Mouse (Mus musculus): ENCODE results near the gene Sbpl. TPM values are rescaled to one million over a fixed set of nuclear protein-coding genes. Genes with fewer than 3 reads are reported as not detected.

Gene Sbpl
- polyA plus RNA-seq, 1 experiment from 2014 or later, result not detected

GRCm38 (mm10) chr17:23992789-23993553, 37.9 kb upstream of the Sbpl start:
- Histone ChIP-seq H3K27me3 (ENCODE audit: control insufficient read depth, insufficient read depth, low read length) (no peaks in the 10 kb centered on the region), H3K9me3 (replicated peaks; ENCODE audit: control insufficient read depth, low read length) (no peaks in the 10 kb centered on the region), H3K27ac (ENCODE audit: low read length) (no peak overlapping the region), H3K36me3 (ENCODE audit: control insufficient read depth, insufficient read depth, low read length) (no peaks in the 10 kb centered on the region), H3K9ac (ENCODE audit: low read length) (peak overlapping the region; percentile 44; the same call in 1 of the 2 replicates), H3K4me1 (ENCODE audit: control insufficient read depth, insufficient read depth, low read length) (peaks cover 11% of the 10 kb centered on the region; the same call in 1 of the 2 replicates), H3K4me2 (ENCODE audit: low read depth, low read length) (peak overlapping the region; percentile 57), H3K4me3 (replicated peaks; ENCODE audit: low read length) (peak overlapping the region; percentile 34)
- peak; percentile 56 for ATAC-seq (ENCODE audit: insufficient read depth, low FRiP score)
- 61% methylated on average over 9 of the region's 9 CpGs for WGBS

GRCm38 (mm10) chr17:23989802-23990201, 34.7 kb upstream of the Sbpl start:
- H3K4me2 ChIP-seq (ENCODE audit: low read depth, low read length), result no peak overlapping the region
- WGBS, result 41% methylated on average over 2 of the region's 2 CpGs
- peaks cover 11% of the 10 kb centered on the region; the same call in 1 of the 2 replicates for H3K4me1 ChIP-seq (ENCODE audit: control insufficient read depth, insufficient read depth, low read length)
- H3K27ac ChIP-seq (ENCODE audit: low read length), result no peak overlapping the region
- no peak overlapping the region for H3K9ac ChIP-seq (ENCODE audit: low read length)
- no peaks in the 10 kb centered on the region for H3K9me3 ChIP-seq (replicated peaks; ENCODE audit: control insufficient read depth, low read length)
- H3K4me3 ChIP-seq (replicated peaks; ENCODE audit: low read length), result no peak overlapping the region
- H3K36me3 ChIP-seq (ENCODE audit: control insufficient read depth, insufficient read depth, low read length), result no peaks in the 10 kb centered on the region
- no peaks in the 10 kb centered on the region for H3K27me3 ChIP-seq (ENCODE audit: control insufficient read depth, insufficient read depth, low read length)
- no peak for ATAC-seq (ENCODE audit: insufficient read depth, low FRiP score)

GRCm38 (mm10) chr17:23984989-23985388, 29.9 kb upstream of the Sbpl start:
- no peaks in the 10 kb centered on the region for H3K27me3 ChIP-seq (ENCODE audit: control insufficient read depth, insufficient read depth, low read length)
- H3K9me3 ChIP-seq (replicated peaks; ENCODE audit: control insufficient read depth, low read length), result no peaks in the 10 kb centered on the region
- no peaks in the 10 kb centered on the region for H3K4me1 ChIP-seq (ENCODE audit: control insufficient read depth, insufficient read depth, low read length)
- no peak overlapping the region for H3K9ac ChIP-seq (ENCODE audit: low read length)
- no peak overlapping the region for H3K4me3 ChIP-seq (replicated peaks; ENCODE audit: low read length)
- no peak overlapping the region for H3K4me2 ChIP-seq (ENCODE audit: low read depth, low read length)
- no peak overlapping the region for H3K27ac ChIP-seq (ENCODE audit: low read length)
- H3K36me3 ChIP-seq (ENCODE audit: control insufficient read depth, insufficient read depth, low read length), result no peaks in the 10 kb centered on the region
- WGBS, result 71% methylated on average over 1 of the region's 1 CpGs
- ATAC-seq (ENCODE audit: insufficient read depth, low FRiP score), result no peak

GRCm38 (mm10) chr17:23982912-23983311, 27.8 kb upstream of the Sbpl start:
- H3K9me3 ChIP-seq (replicated peaks; ENCODE audit: control insufficient read depth, low read length), result no peaks in the 10 kb centered on the region
- ATAC-seq (ENCODE audit: insufficient read depth, low FRiP score), result no peak
- H3K36me3 ChIP-seq (ENCODE audit: control insufficient read depth, insufficient read depth, low read length), result no peaks in the 10 kb centered on the region
- no peak overlapping the region for H3K4me3 ChIP-seq (replicated peaks; ENCODE audit: low read length)
- WGBS, result 52% methylated on average over 4 of the region's 4 CpGs
- no peaks in the 10 kb centered on the region for H3K27me3 ChIP-seq (ENCODE audit: control insufficient read depth, insufficient read depth, low read length)
- H3K4me2 ChIP-seq (ENCODE audit: low read depth, low read length), result no peak overlapping the region
- no peak overlapping the region for H3K27ac ChIP-seq (ENCODE audit: low read length)
- H3K4me1 ChIP-seq (ENCODE audit: control insufficient read depth, insufficient read depth, low read length), result 0 out of 2 replicates have a peak, but pooled peaks cover 5% of the 10 kb centered on the region
- H3K9ac ChIP-seq (ENCODE audit: low read length), result no peak overlapping the region

- ATAC-seq (ENCODE audit: insufficient read depth, low FRiP score), result no peak
- Histone ChIP-seq H3K4me3 (replicated peaks; ENCODE audit: low read length) (no peak within 1 kb of the TSS), H3K4me2 (ENCODE audit: low read depth, low read length) (no peak within 1 kb of the TSS), H3K9me3 (replicated peaks; ENCODE audit: control insufficient read depth, low read length) (no peaks in the 10 kb centered on the region), H3K27me3 (ENCODE audit: control insufficient read depth, insufficient read depth, low read length) (no peaks in the 10 kb centered on the region), H3K9ac (ENCODE audit: low read length) (0 out of 2 replicates have a peak within 1 kb of the TSS, but pooled peaks have one; percentile 12), H3K4me1 (ENCODE audit: control insufficient read depth, insufficient read depth, low read length) (0 out of 2 replicates have a peak, but pooled peaks cover 5% of the 10 kb centered on the region), H3K36me3 (ENCODE audit: control insufficient read depth, insufficient read depth, low read length) (no peaks in the 10 kb centered on the region), H3K27ac (ENCODE audit: low read length) (no peak within 1 kb of the TSS)
- 55% methylated on average over 10 of the region's 10 CpGs for WGBS
Measured at GRCm38 (mm10) chr17:23980297-23980909, 25.3 kb upstream of the Sbpl start, which contains the start of gene Prss30. Prss30 (minus strand) TSS chr17:23980566.

GRCm38 (mm10) chr17:23979471-23979870, 24.4 kb upstream of the Sbpl start:
- H3K27ac ChIP-seq (ENCODE audit: low read length), result no peak overlapping the region
- ATAC-seq (ENCODE audit: insufficient read depth, low FRiP score), result peak; percentile 50; the same call in 1 of the 2 replicates
- no peak overlapping the region for H3K4me3 ChIP-seq (replicated peaks; ENCODE audit: low read length)
- no peaks in the 10 kb centered on the region for H3K9me3 ChIP-seq (replicated peaks; ENCODE audit: control insufficient read depth, low read length)
- H3K4me1 ChIP-seq (ENCODE audit: control insufficient read depth, insufficient read depth, low read length), result 0 out of 2 replicates have a peak, but pooled peaks cover 5% of the 10 kb centered on the region
- no peaks in the 10 kb centered on the region for H3K36me3 ChIP-seq (ENCODE audit: control insufficient read depth, insufficient read depth, low read length)
- H3K4me2 ChIP-seq (ENCODE audit: low read depth, low read length), result no peak overlapping the region
- H3K9ac ChIP-seq (ENCODE audit: low read length), result 0 out of 2 replicates have a peak overlapping the region, but pooled peaks have one; percentile 12
- H3K27me3 ChIP-seq (ENCODE audit: control insufficient read depth, insufficient read depth, low read length), result no peaks in the 10 kb centered on the region
- 44% methylated on average over 3 of the region's 3 CpGs for WGBS

GRCm38 (mm10) chr17:23976665-23977064, 21.6 kb upstream of the Sbpl start:
- Histone ChIP-seq H3K9me3 (replicated peaks; ENCODE audit: control insufficient read depth, low read length) (no peaks in the 10 kb centered on the region), H3K36me3 (ENCODE audit: control insufficient read depth, insufficient read depth, low read length) (no peaks in the 10 kb centered on the region), H3K4me2 (ENCODE audit: low read depth, low read length) (no peak overlapping the region), H3K4me3 (replicated peaks; ENCODE audit: low read length) (no peak overlapping the region), H3K27me3 (ENCODE audit: control insufficient read depth, insufficient read depth, low read length) (no peaks in the 10 kb centered on the region), H3K9ac (ENCODE audit: low read length) (no peak overlapping the region), H3K27ac (ENCODE audit: low read length) (no peak overlapping the region), H3K4me1 (ENCODE audit: control insufficient read depth, insufficient read depth, low read length) (0 out of 2 replicates have a peak, but pooled peaks cover 5% of the 10 kb centered on the region)
- ATAC-seq (ENCODE audit: insufficient read depth, low FRiP score), result no peak
- whole genome bisulfite sequencing, result 81% methylated on average over 4 of the region's 4 CpGs

GRCm38 (mm10) chr17:23971315-23971714, 16.2 kb upstream of the Sbpl start:
- H3K4me1 ChIP-seq (ENCODE audit: control insufficient read depth, insufficient read depth, low read length), result no peaks in the 10 kb centered on the region
- H3K9me3 ChIP-seq (replicated peaks; ENCODE audit: control insufficient read depth, low read length), result no peaks in the 10 kb centered on the region
- no peak overlapping the region for H3K27ac ChIP-seq (ENCODE audit: low read length)
- no peak overlapping the region for H3K9ac ChIP-seq (ENCODE audit: low read length)
- H3K36me3 ChIP-seq (ENCODE audit: control insufficient read depth, insufficient read depth, low read length), result no peaks in the 10 kb centered on the region
- H3K4me2 ChIP-seq (ENCODE audit: low read depth, low read length), result no peak overlapping the region
- no peak overlapping the region for H3K4me3 ChIP-seq (replicated peaks; ENCODE audit: low read length)
- ATAC-seq (ENCODE audit: insufficient read depth, low FRiP score), result no peak
- 86% methylated on average over 9 of the region's 9 CpGs for WGBS
- no peaks in the 10 kb centered on the region for H3K27me3 ChIP-seq (ENCODE audit: control insufficient read depth, insufficient read depth, low read length)

GRCm38 (mm10) chr17:23969231-23969630, 14.2 kb upstream of the Sbpl start:
- Histone ChIP-seq H3K4me2 (ENCODE audit: low read depth, low read length) (no peak overlapping the region), H3K9me3 (replicated peaks; ENCODE audit: control insufficient read depth, low read length) (no peaks in the 10 kb centered on the region), H3K36me3 (ENCODE audit: control insufficient read depth, insufficient read depth, low read length) (no peaks in the 10 kb centered on the region), H3K27me3 (ENCODE audit: control insufficient read depth, insufficient read depth, low read length) (no peaks in the 10 kb centered on the region), H3K4me1 (ENCODE audit: control insufficient read depth, insufficient read depth, low read length) (no peaks in the 10 kb centered on the region), H3K27ac (ENCODE audit: low read length) (no peak overlapping the region), H3K9ac (ENCODE audit: low read length) (no peak overlapping the region), H3K4me3 (replicated peaks; ENCODE audit: low read length) (no peak overlapping the region)
- no peak for ATAC-seq (ENCODE audit: insufficient read depth, low FRiP score)
- WGBS, result 15% methylated on average over 1 of the region's 1 CpGs

Data from stomach, embryonic 16.5 days (tissue).